Mouse (Mus musculus): Measurements from ENCODE around the gene Rora.

- TF ChIP-seq POLR2A (IDR thresholded peaks at IDR 0.05; ENCODE audit: borderline replicate concordance, control insufficient read depth, low read depth, low read length) = no peak
- TF ChIP-seq CTCF (IDR thresholded peaks at IDR 0.05; ENCODE audit: control insufficient read depth, insufficient read depth, low read length) = no peak
Measured at GRCm38 (mm10) chr9:68942595-68943011, 289.0 kb downstream of the Rora start.
